Mouse (Mus musculus): ENCODE measurements around the gene Mid1. TPM values are rescaled to one million over a fixed set of nuclear protein-coding genes. Genes with fewer than 3 reads are reported as not detected.

Gene Mid1
- 2.3 and 3.8 TPM in 2 replicates for polyA plus RNA-seq (2012; ENCODE audit: low replicate concordance)

DNA sequence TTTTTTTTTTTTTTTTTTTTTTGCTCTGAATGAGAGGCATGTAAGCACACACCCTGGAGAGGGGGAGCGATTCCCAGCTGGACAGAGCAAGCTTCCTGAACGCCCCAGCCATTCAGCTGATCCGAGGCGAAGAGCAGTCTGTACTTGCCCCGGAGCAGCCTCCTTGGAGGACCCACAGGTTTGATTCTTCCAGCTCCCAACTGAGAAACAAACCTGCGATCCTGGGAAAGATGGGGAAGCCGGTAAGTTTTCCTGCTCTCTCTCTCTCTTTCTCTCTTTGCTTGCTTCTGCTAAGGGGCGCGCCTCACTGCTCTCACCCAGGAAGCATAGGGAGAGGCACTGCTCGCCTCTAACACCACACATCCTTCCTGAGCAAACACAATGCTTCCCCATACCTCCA is at the start of gene Mid1:
Gene Mid1 (plus strand): TSS at position 69 of the 400 bp plus-strand sequence.

GRCm38 (mm10) chrX:169779535-169779934 is 94.5 kb downstream of the Mid1 start, which contains the start of gene 4933400A11Rik:
Gene 4933400A11Rik, minus strand, starts transcription at chrX:169779635.

DNA sequence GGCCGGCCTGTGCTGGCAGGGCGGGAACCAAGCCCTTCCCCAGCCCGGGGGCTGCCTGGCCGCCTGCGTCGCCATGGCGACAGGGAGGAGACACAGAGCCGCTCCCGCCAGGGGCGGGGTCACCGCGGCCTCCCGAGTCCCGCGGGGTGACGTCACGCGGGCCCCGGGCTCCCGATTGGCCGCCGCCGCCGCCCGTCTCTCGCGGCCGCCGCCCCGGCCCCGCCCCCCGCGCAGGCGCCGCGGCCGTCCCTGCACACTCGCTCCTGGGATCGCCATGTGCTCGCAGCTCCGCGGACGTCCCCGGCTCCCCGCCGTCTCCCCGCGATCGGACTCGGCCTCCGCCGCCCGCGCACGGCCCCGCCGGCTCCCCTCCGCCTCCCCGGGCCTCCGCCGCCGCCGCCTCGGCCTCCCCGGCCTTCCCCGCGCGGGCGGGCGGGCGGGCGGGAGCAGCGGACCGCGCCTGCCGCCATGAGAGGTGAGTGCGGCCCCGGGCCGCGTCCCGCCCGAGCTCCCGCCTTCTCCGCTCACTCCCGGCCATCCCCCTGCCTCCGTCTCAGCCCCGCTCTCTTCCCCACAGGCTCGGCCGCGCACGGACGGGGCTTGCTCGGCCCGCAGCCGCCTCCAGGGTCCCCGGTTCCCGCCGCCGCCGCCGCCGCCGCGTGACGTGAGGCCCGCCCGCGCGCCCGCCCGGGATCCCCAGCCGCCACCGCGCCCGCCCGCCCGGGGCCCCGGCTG is 324.2 kb downstream of the Mid1 start, which contains the start of gene Gm21887:
Gene Gm21887 (plus strand): TSS at position 644 of the 735 bp plus-strand sequence.

Other genes with a start within 250 kb of the Mid1 start
- not detected in 2 replicates for gene 4933400A11Rik, start 94.4 kb downstream of the Mid1 start, polyA plus RNA-seq (2012; ENCODE audit: low replicate concordance)